Mouse (Mus musculus): ENCODE data around the gene Chmp5.

DNA sequence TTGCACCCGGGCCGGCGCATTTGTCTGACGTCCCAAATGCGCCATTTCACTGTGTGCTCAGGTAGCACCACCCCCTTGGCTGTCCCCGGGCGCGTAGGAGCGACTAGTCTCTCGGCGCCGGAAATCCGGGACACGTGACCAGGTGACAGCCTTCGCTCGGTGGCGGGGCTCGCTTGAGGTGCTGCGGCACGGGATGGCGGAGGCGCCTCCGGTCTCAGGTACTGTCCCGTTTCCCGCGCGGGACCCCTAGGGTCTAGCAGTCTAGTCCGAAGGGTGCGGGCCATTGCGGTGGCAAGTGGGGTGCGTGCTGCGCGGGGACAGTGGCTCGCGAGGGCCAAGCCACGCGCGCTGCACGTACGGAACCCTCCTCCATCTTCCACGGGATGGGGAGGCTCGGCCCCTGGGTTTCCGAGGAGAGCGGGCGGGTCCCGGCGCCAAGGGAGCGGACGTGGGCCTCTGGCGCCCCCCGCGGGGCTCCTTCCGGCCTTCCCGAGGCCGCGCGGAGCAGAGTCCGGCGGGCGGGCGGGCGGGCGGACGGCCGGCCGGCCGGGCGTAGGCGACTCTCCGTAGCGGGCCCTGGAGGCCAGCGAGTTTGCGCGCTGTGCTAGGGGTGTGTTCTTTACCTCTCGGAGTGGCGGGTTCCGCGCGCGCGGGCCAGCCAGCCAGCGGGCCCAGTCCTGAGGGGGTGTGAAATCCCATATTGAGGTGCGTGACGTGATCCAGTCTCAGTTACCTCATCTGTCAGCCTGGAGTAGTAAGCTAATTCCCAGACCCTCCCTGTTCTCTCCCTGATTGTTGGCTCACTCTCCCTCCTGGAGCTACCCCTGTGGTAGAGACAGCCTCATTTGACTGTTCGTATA lies 22.9 kb downstream of the Chmp5 start, which contains the start of gene Nfx1:
- TF ChIP-seq CTCF (conservative IDR thresholded peaks at IDR 0.05; ENCODE audit: low read length) (no peak), NANOG (IDR thresholded peaks at IDR 0.05; ENCODE audit: borderline replicate concordance, low read length) (no peak), POU5F1 (IDR thresholded peaks at IDR 0.05; ENCODE audit: borderline replicate concordance, low read length) (no peak)

Data from E14TG2a.4 (cell line).